Mouse (Mus musculus) MEL (cell line): ENCODE results near the gene Afg1l. TPM values are rescaled to one million over a fixed set of nuclear protein-coding genes. Genes with fewer than 3 reads are reported as not detected.
A peak's percentile ranks its signal among the peaks of the same experiment; 100 is the strongest.

Experiments
- DNase-seq: peaks from one replicate; pipeline ENCODE4 v3.0.0; 2011; ENCODE audit warnings: low read depth, low spot score
- H3K27ac ChIP-seq: 2 replicates; pipeline ENCODE4 v1.5.1; 2012; ENCODE audit warnings: low read depth, mild to moderate bottlenecking, control low read depth, low read length, moderate library complexity; ENCODE audit not compliant: control insufficient read depth
- H3K27me3 ChIP-seq, 2 experiments: fragments of 150-350 bp in 1 of 2; sonication (generic) in 1 of 2; 2 replicates each; pipeline ENCODE4 v1.6.1; 2012; ENCODE audit warnings: low read length in 2 of 2, mild to moderate bottlenecking in 2 of 2, improper control_type of control experiment in 1 of 2, moderate library complexity in 1 of 2; ENCODE audit not compliant: insufficient read depth in 2 of 2, control insufficient read depth in 1 of 2
- H3K36me3 ChIP-seq, 2 experiments: 2 replicates each; pipeline ENCODE4 v1.6.1; 2012 to 2014; ENCODE audit warnings: low read length in 2 of 2, improper control_type of control experiment in 1 of 2, inconsistent platforms in 1 of 2, mild to moderate bottlenecking in 1 of 2; ENCODE audit not compliant: insufficient read depth in 2 of 2, control insufficient read depth in 1 of 2
- H3K4me1 ChIP-seq, 2 experiments: fragments of 150-350 bp in 1 of 2; sonication (generic) in 1 of 2; 2 replicates each; pipeline ENCODE4 v1.6.1; 2012; ENCODE audit warnings: low read length in 2 of 2, improper control_type of control experiment in 1 of 2, mild to moderate bottlenecking in 1 of 2; ENCODE audit not compliant: insufficient read depth in 2 of 2, control insufficient read depth in 1 of 2
- H3K4me3 ChIP-seq, 2 experiments: fragments of 150-350 bp in 1 of 2; sonication (generic) in 1 of 2; 2 replicates each; pipeline ENCODE4 v1.5.1; 2012; ENCODE audit warnings: low read depth in 2 of 2, low read length in 2 of 2, mild to moderate bottlenecking in 2 of 2, moderate library complexity in 2 of 2, control low read depth in 1 of 2, improper control_type of control experiment in 1 of 2; ENCODE audit not compliant: control insufficient read depth in 1 of 2, insufficient read depth in 1 of 2
- H3K79me2 ChIP-seq: 2 replicates; pipeline ENCODE4 v1.6.1; 2012; ENCODE audit warnings: mild to moderate bottlenecking, low read length, moderate library complexity; ENCODE audit not compliant: control insufficient read depth, poor library complexity, insufficient read depth
- H3K9ac ChIP-seq: 2 replicates; pipeline ENCODE4 v1.6.1; 2012; ENCODE audit warnings: low read depth, mild to moderate bottlenecking, control low read depth, low read length, moderate library complexity; ENCODE audit not compliant: control insufficient read depth, poor library complexity, severe bottlenecking
- H3K9me3 ChIP-seq: fragments of 150-350 bp; sonication (generic); replicated peaks from 2 replicates; pipeline ENCODE4 v1.6.1; 2012; ENCODE audit warnings: mild to moderate bottlenecking, low read length, improper control_type of control experiment, moderate library complexity; ENCODE audit not compliant: insufficient read depth
- E2F4 ChIP-seq: IDR thresholded peaks from 2 replicates; pipeline ENCODE4 v1.6.1; 2011; ENCODE audit warnings: low read depth, low read length, improper control_type of control experiment, borderline replicate concordance
- ETS1 ChIP-seq: IDR thresholded peaks from 2 replicates; pipeline ENCODE4 v1.6.1; 2012; ENCODE audit warnings: low read depth, mild to moderate bottlenecking, inconsistent platforms, low read length, improper control_type of control experiment, moderate library complexity
- GATA1 ChIP-seq: IDR thresholded peaks from 2 replicates; pipeline ENCODE4 v1.6.1; 2011; ENCODE audit warnings: low read depth, low read length, improper control_type of control experiment
- HCFC1 ChIP-seq: IDR thresholded peaks from 2 replicates; pipeline ENCODE4 v1.6.1; 2012; ENCODE audit warnings: low read depth, mild to moderate bottlenecking, inconsistent platforms, low read length, improper control_type of control experiment, moderate library complexity
- KAT2A ChIP-seq: conservative IDR thresholded peaks from 2 replicates; pipeline ENCODE4 v1.6.1; 2012; ENCODE audit warnings: low read depth, low read length, improper control_type of control experiment, inconsistent platforms
- MAFK ChIP-seq: IDR thresholded peaks from 2 replicates; pipeline ENCODE4 v1.6.1; 2011; ENCODE audit warnings: low read depth, mild to moderate bottlenecking, low read length, improper control_type of control experiment, borderline replicate concordance
- MXI1 ChIP-seq: IDR thresholded peaks from 2 replicates; pipeline ENCODE4 v1.6.1; 2011; ENCODE audit warnings: mild to moderate bottlenecking, low read depth, low read length, improper control_type of control experiment
- MYB ChIP-seq: IDR thresholded peaks from 2 replicates; pipeline ENCODE4 v1.6.1; 2011; ENCODE audit warnings: mild to moderate bottlenecking, low read depth, low read length, improper control_type of control experiment
- NELFE ChIP-seq: IDR thresholded peaks from 2 replicates; pipeline ENCODE4 v1.6.1; 2011; ENCODE audit warnings: low read depth, low read length, improper control_type of control experiment
- POLR2AphosphoS2 ChIP-seq: IDR thresholded peaks from 2 replicates; pipeline ENCODE4 v1.6.1; 2011; ENCODE audit warnings: low read length, improper control_type of control experiment
- SMC3 ChIP-seq: IDR thresholded peaks from 2 replicates; pipeline ENCODE4 v1.6.1; 2011; ENCODE audit warnings: low read depth, low read length, improper control_type of control experiment
- TAL1 ChIP-seq: IDR thresholded peaks from 2 replicates; pipeline ENCODE4 v1.6.1; 2012; ENCODE audit warnings: mild to moderate bottlenecking, inconsistent platforms, low read length, moderate library complexity, mixed read lengths
- TBP ChIP-seq: IDR thresholded peaks from 2 replicates; pipeline ENCODE4 v1.8.0; 2011; ENCODE audit warnings: low read depth, low read length, improper control_type of control experiment
- USF1 ChIP-seq: IDR thresholded peaks from 2 replicates; pipeline ENCODE4 v1.6.1; 2014; ENCODE audit warnings: low read depth, mild to moderate bottlenecking, inconsistent platforms, low read length, improper control_type of control experiment, moderate library complexity
- ZMIZ1 ChIP-seq: IDR thresholded peaks from 2 replicates; pipeline ENCODE4 v1.6.1; 2012; ENCODE audit warnings: low read depth, mild to moderate bottlenecking, inconsistent platforms, low read length, improper control_type of control experiment, moderate library complexity
- ZNF384 ChIP-seq: IDR thresholded peaks from 2 replicates; pipeline ENCODE4 v1.6.1; 2012; ENCODE audit warnings: low read depth, mild to moderate bottlenecking, inconsistent platforms, low read length, improper control_type of control experiment
- polyA plus RNA-seq, 2 experiments: library from polyadenylated mRNA; stranded (reverse) in 1 of 2; unstranded in 1 of 2; fragments of >175 nt in 1 of 2; fragments of >200 nt in 1 of 2; gene quantifications; 2 replicates each; pipeline versions ENCODE4 v1.2.1 to v1.2.4; 2012; ENCODE audit warnings: low replicate concordance in 2 of 2, low read depth in 1 of 2; ENCODE audit not compliant: insufficient read length in 2 of 2, insufficient read depth in 1 of 2, missing spikeins in 1 of 2
- total RNA-seq: library from RNA; depleted of rRNA; stranded (reverse); fragments of 300-350 nt; gene quantifications from 2 replicates; pipeline ENCODE4 v1.2.3, GENCODE M21; 2012

Gene Afg1l
- total and polyA plus RNA-seq, 3 experiments = 3.4 to 3.7 TPM; not detected in 1

- no peak overlapping the region for H3K27ac ChIP-seq
- no peak overlapping the region for H3K9ac ChIP-seq
- no peak for DNase-seq
- no peaks in the 10 kb centered on the region for H3K27me3 ChIP-seq
- H3K9me3 ChIP-seq = no peaks in the 10 kb centered on the region
- H3K79me2 ChIP-seq = no peaks in the 10 kb centered on the region
- H3K4me1 ChIP-seq = peaks cover 0 to 2% of the 10 kb centered on the region in 2 experiments; a peak in 1 of 4 replicates
- no peak overlapping the region for H3K4me3 ChIP-seq
- TF ChIP-seq POLR2AphosphoS2 (no peak), ETS1 (no peak), MYB (no peak), ZNF384 (no peak), MAFK (no peak), KAT2A (no peak), TBP (no peak), HCFC1 (no peak), MXI1 (no peak), ZMIZ1 (no peak), E2F4 (no peak), SMC3 (no peak)
- H3K36me3 ChIP-seq = no peaks in the 10 kb centered on the region; a peak in 2 of 4 replicates
Measured at GRCm38 (mm10) chr10:42390436-42390835, 87.9 kb downstream of the Afg1l start.

- TF ChIP-seq HCFC1 = 0 out of 2 replicates have a peak, but pooled peaks have one; percentile 20
- TF ChIP-seq GATA1 = peak; percentile 43; the same call in 1 of the 2 replicates
- no peak for TF ChIP-seq USF1
- TF ChIP-seq NELFE = no peak
- TF ChIP-seq ZNF384 = peak; percentile 99
- TF ChIP-seq TAL1 = no peak
- Histone ChIP-seq H3K36me3 (no peaks in the 10 kb centered on the region; a peak in 1 of 4 replicates), H3K4me1 (peaks cover 0 to 2% of the 10 kb centered on the region in 2 experiments; a peak in 1 of 4 replicates), H3K79me2 (no peaks in the 10 kb centered on the region), H3K9ac (no peak overlapping the region), H3K4me3 (no peak overlapping the region), H3K9me3 (no peaks in the 10 kb centered on the region), H3K27me3 (no peaks in the 10 kb centered on the region), H3K27ac (no peak overlapping the region)
- DNase-seq = peak; percentile 37
Measured at GRCm38 (mm10) chr10:42388181-42388580, 90.2 kb downstream of the Afg1l start.
